Mouse (Mus musculus) activated CD4-positive, CD25-positive, alpha-beta regulatory T cell, adult 4 months (primary cell): ENCODE measurements around the gene Zfyve27. TPM values are rescaled to one million over a fixed set of nuclear protein-coding genes. Genes with fewer than 3 reads are reported as not detected.
A peak's percentile ranks its signal among the peaks of the same experiment; 100 is the strongest.

ENCODE experiments used
- ATAC-seq: one replicate; pipeline ENCODE4 v1.8.0; 2017
- polyA plus RNA-seq, 2 experiments: library from polyadenylated mRNA; unstranded; fragments of 100-300 nt; shearing (Covaris generic); gene quantifications; one replicate each; pipeline ENCODE4 v1.2.1; 2017

Zfyve27 gene
- polyA plus RNA-seq, 2 experiments from 2014 or later: 13.9 to 15.2 TPM

DNA sequence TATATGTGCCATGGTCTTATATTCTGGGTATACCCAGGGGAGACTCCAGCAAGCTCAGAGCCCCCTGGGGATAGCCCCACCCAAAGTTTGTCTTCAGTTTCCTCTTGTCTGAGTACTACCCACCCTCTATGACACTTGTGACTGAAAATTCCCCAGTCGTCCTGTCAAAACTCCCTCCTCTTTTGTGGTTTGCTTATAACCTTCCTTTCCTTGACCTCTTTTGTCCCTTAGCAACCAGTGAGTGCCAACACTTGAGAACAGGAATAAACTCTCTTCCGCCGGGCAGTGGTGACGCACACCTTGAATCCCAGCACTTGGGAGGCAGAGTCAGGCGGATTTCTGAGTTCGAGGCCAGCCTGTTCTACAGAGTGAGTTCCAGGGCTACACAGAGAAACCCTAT is 19.7 kb upstream of the Zfyve27 start:
- ATAC-seq: no peak

DNA sequence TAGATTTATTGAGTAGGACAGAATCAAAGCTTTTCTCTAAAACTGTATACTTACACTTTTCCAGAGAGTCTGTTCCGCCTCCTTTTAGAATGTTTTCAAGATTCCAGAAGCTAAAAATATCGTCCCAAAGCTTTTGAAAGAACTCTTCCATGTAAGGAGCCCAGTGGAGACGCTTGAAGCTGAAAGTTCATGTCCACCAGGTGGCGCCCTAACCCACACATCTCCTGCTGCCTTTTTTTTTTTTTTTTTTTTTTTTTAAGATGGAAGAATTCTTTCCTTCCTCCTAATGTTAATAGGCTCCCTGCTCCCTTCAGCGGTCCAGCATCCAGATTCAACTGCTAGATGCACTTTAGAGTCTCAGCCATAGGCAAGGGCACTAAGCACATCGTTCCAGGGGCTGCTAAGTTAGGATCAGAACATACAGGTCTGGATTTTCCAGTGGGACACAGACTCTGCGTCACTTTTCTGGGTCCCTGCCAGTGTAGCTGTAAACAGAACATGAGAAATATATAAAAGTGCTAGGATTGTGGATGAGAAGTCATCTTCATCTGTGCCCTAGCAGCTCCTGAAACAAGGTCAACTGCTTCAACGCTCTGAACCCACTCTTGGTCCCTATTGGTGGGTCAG is 19.1 kb upstream of the Zfyve27 start:
- ATAC-seq: no peak

DNA sequence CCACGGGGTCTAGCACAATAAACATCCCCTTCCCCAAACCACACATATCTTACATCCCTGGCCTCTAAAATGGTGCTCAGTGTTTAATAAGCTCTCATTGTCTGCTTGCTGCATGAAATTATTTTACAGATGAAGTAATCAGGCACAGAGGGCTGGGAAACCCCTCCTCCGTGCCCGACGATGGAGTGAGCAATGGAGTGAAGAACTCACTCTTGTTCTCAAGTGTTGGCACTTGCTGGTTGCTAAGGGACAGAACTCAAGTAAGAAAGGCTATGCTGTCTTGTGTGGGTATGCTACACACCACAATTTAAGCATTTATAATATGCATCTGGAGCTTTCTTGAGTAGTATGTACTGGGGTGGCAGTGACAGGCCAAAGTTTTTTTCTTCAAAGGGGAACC is 18.5 kb upstream of the Zfyve27 start:
- ATAC-seq: no peak

DNA sequence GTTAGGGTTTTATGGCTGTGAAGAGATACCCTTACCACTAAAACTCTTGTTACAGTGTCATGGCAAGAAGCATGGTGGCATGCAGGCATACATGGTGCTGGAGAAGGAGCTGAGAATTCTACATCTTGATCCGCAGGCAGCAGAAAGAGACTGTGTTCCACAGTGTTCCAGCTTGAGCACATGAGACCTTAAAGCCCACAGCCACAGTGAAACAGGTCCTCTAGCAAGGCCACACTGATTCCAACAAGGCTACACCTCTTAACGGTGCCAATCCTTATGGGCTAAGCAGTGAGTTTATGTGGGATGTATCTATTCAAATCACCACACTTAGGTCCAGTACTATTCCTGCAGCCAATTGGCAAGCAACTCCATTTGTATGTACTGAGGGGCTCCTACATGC is 18.0 kb upstream of the Zfyve27 start:
- no peak for ATAC-seq

DNA sequence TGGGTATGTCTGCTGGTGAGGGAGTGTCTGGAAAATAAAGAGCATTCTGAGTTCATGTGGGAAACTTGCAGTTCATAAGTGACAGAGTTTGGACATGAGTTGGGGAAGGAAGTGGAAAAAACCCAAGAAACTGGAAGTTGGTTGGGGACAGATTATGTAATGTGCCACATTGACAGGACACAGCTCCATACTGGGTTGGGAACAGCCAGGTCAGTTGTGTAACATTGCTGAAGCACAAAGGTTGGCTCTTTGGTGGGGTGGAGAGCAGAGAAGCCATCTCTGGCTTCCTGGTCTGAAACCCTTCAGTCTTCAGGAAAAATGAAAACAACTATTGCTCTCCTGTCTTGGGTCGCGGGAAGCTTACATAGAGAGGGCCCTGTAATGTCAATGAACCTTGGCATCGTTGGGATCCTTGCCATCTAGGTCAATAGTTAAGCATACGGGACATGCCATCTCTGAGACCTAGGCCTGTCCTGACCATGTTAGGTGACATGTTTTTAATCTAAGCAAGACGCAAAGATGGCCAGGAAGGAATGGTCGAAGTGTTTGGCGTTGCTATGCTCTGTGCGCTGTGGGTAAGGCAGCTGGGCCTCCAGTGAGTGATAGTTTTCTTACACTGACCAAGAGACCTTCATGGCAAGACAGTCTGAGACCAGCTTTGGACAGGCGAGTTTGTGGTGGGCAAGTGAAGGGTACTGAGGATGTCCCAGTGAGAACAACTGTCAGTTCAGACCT is 17.3 kb upstream of the Zfyve27 start:
- no peak for ATAC-seq

DNA sequence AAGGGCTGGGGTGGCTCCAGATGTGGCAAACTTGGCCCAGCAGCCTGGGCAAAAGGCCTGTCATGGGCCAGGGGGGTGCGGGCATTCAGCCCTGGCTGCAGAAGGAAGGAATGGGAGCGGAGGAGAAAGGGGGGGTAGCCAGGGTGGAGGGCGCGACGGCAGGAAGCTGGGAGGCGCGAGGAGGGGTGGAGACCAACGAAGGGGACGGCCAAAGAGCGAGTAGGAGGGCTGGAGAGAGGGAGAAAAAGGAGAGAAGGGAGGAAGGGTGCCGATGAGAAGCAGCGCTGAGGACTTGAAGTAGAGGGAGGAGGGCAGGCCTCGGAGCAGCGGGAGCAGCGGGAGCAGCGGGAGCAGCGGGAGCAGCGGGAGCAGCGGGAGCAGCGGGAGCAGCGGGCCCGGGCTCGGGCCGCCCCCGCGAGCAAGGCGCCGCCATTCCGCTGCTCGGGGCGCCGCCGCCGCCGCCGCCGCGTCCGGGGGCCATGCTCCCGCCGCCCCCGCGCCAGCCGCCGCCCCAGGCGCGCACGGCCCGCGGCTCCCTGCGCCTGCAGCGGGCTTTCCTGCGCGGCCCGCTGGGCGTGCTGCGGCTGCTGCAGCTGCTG is 16.5 kb upstream of the Zfyve27 start, which contains the start of gene Marveld1:
Gene Marveld1, plus strand, starts transcription at position 231 of the 599 bp plus-strand sequence.
- peak; percentile 67 for ATAC-seq

DNA sequence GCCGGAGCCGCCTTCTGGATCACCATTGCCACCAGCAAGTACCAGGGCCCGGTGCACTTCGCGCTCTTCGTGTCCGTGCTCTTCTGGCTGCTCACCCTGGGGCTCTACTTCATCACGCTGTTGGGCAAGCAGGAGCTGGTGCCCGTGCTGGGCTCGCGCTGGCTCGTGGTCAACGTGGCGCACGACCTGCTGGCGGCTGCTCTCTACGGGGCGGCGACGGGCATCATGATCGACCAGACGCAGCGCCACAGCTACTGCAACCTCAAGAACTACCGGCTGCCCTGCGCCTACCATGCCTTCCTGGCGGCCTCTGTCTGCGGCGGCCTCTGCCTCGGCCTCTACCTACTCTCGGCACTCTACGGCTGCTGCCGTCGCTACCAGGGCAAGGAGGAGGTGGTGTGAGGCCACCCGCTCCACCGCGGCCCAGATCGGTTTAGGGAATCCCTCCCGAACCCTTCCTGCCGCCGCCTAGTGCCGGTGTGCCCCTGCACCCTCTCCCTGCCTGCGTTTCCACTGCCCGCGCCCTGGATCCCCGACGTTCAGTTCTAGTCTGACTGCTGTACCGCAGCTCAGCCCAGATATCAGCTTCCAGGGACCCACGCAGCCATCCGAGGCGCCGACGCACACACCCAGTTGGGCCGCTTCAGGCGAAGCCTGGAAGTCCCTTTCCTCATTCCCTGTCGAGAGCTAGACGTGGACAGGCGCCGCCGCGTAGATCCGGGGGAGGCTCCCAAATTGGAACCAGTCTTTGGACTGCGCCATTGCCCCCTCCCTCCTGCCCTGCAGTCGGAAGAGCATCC is 15.8 kb upstream of the Zfyve27 start:
- ATAC-seq: peak; percentile 25

DNA sequence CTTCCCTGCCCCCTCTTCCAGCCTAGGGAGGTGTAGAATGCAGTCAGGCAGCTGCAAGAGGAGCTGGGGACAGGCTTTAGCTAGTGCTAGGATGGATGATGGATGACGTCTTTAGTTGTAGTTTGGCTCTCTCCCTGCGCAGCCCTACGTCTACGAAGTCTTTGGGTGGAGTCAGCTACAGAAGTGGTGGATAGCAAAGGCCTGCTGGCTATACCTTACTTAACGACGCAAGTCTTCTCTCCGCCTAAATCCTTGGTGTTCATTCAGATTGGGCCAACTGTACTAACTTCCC is 15.2 kb upstream of the Zfyve27 start:
- no peak for ATAC-seq

DNA sequence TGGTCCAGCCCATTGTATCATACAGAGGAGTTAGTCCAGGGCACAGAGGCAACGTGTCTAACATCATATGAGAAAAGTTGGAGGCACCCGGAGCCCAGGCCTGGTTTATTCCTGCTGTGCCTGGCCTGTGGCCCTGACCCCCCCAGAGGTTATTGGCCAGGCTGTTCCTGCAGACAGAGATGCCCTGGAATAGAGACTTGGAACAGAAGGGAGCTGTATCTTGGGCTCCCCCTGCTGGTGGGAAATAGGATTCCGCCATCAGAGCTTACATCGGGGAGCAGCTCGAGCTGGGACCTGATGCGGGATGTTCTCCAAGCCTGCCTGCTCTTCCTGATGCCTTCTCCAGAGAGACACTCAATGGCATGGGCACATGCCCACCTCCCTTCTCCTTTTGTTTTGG is 11.8 kb upstream of the Zfyve27 start:
- ATAC-seq: peak; percentile 29

DNA sequence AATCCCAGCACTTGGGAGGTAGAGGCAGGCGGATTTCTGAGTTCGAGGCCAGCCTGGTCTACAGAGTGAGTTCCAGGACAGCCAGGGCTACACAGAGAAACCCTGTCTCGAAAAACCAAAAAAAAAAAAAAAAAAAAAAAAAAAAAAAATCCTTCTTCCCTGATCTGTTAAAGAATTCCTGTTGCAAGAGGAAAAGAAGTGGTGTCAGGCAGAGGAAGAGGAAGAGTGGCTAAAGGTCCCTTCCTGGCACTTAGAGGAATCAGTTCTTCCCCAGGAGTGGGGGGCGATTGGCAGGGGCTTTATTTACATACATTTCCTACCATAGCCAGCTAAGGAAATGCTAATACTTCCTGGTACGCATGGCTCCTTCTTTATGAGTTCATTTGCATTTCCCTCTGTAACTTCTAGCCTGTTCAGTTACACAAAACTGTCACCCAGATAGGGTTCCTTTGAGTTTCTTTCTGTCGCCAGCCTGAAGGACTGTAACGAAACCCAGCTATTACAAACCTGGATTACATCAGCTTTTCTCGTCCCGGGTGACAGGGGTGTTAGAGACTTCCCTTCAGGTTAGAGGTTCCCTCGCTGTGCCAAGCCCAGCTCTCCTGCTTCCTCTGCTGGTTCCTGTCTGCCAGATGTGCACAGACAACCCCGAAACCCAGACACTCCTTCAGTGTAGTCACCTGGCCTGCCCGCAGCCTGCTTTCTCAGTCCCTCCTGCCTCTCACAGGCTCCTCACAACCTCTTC is 6.1 kb upstream of the Zfyve27 start:
- ATAC-seq: no peak

DNA sequence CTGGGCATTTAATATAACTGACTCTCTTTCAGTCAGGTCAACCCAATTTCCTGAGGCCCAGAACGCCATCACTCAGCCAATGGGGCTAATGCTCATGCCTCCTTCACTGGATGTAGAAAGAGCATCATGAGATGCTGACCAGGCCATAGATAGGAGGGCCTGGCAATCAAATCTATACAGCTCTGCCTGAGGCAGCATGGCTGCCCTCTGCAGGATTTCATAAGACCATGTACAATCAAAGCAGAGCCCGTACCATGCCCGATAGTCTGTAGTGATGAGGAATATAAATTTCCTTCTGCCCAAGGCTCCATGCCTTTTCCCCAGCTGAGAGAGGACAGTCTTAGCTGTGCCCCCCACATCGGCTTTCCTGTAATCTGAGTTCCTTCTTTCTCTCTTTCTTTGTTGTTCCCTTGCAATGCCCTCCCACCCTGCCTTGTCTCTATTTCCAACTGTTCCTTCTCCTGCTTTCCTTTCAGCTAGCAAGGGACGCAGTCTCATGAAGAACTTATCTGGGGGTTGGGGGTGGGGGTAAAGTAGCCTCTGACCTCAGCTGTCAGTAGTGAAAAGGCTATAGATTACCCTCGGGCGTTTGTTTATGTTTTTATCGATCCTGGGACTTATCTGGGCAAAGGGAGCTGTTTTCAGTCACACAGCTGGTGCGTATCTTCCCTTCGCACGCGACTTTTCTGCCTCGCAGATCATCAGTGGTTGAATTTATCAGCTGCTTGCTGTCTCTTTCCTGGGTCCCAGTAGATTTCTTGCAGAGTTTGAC is 5.3 kb upstream of the Zfyve27 start:
- ATAC-seq: no peak

DNA sequence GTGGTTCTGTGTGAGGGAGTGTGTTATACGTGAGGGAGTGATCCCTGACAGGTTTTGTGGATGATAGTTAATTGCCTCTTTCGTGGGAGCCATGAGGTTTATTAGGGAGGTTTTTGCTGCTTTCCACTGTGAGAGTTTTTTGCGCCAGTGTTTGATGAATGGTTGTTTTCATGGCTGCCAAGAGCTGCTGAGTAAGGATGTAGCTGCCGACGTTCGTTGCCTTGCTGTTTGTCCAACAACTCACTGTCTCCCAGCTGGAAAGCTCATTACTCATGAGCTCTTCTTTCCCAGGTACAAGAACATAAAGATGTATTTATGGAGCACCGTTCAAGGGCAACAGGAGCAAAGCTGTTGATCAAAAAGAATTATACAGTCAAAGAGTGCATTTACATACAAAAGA is 437 bp downstream of the Zfyve27 start:
- no peak for ATAC-seq

DNA sequence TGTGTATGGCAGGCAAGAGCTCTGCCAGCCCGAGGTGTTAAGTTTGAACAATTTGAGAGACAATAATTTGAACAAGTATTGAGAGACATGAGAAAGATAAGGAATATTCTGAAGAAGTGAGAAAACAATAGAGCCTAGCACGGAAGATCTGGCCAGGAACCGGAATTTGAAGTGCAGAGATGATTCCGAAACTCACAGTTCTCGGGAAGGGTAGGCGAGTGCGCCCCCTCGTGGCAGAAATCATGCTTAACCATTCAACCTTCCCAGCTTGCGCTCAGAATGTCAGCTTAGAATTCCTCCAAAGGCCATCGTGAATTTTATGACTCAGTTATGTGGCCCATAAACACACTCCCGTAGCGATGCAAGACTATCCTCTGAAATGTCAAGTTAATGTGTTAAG is 2.4 kb downstream of the Zfyve27 start:
- ATAC-seq: peak; percentile 22

DNA sequence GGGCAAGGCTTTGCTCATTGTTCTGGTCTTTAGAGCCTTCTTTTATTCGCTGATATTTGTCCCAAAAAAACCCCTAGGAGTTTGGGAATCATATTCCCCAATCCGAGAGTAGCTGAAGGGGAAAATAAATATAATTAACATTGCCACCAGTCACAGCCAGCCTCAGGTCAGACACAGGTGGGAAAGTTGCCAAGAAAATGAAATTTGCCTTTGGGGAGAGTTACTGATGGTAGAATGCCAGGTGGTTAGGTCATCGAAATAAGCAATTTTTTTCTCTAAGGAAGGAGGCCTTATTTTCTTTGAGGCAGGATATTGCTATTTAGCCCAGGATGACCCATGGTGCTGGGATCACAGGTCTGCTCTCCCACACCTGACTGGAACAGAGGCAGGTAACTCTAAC is 3.0 kb downstream of the Zfyve27 start:
- ATAC-seq: no peak

DNA sequence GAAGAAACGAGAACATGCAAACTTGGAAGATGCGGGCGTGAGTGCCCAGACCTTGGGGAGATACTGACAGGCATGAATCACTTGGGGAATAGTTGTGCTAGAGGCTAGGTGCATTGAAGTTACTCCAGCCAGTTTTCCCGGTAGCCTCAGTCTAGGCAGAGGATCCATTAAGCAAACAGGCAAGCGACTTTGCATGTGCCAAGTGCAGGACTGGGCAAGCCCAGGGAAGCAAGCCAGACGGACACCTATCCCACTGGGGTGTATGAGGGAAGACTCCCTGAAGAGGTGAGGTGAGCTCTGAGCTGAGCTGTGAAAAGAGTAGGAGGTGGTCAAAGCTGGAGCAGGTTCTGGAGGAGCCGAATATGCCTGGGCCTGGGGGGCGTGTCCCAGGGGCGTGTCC is 3.7 kb downstream of the Zfyve27 start:
- no peak for ATAC-seq

DNA sequence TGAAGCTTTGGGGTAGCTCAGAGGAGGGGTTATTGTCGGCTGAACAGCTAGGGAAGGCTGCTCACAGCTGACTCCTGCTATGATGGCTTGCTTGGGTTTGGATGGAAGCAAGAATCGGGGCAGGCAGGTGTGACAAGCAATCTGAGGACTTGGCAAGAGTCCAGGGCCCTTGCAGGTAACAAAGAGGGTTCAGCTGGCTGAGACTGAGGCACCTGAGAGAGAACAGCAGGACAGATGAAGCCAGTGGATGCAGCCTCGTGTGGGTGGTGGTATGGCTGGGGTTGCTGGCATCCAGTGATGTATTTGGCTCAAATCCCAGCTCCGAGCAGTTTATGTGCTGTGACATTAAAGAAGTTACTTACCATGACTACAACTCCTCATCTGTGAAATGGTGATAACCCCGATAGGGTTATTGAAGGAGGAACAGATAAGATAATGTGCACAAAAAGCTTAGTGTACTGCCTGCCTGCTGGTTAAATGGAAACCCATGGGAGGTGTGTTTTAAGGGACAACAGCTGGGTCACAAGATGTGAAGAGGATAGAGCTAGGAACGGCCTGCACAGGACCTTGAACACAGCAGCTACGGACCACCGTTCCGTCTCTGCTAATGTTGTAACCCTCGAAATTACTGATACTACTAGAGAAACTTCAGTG is 5.7 kb downstream of the Zfyve27 start:
- ATAC-seq: no peak

DNA sequence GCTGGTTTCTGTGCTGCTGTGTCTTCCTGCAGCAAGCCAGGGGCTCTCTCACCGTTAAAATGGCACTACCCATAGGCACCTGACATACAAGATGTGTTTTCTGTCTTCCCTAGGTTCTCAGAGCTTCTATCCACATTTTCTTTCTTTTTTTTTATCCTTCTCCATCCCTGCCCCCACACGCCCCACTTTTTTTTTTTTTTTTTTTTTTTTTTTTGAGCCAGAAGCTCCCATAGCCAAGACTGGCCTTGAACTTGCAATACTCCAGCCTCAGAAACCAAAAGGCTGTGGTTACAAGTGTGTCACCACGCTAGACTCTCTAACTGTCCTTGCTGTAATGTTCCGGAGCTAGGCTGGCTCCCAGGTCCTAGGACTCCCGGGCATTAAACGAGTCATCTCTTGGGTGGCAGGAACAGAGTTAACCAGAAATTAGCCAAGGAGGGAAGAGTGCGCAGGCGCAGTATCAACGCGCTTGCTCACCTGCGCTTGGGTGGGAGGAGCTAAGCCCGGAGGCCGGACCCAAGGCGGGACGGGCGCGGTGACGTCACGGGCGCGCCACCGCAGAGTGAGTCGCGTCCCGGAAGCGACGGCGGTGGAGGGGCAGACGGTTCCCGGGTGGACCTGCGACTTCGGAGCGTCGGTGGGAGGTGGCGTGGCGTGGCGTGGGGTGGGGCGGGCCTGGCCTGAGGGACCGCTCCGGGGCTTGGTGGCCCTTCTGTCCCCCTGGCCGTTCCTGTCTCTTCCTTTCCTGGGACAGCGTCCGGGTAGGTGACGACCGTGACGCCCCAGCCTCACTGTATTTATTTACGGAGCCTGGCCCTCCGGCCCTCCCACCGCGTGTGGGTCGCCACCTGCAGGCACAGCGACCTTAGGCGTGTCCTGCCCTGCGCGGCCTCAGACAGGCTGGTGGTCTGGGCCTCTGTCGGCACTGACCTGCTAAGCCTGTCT is 6.5 kb downstream of the Zfyve27 start:
- ATAC-seq: peak; percentile 96

DNA sequence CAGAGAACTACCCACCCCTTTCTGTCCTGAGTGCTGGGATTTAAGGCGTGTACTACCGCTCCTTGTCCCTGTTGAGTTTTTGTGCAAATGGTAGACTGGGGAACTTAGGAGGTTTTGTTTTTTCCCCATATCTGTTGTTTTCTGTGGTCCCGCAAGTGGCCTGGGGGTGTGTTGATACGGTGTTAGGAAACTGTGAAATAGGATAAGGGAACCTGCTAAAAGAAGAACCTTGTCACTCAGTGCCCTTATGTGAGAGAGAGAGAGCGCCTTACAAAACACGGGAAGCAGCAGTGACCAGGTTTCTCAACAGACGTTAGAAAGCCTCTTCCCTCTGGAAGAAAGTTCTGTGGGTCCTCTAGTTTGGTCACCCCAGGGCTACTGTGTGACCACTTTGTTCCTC is 13.1 kb downstream of the Zfyve27 start:
- ATAC-seq: no peak

DNA sequence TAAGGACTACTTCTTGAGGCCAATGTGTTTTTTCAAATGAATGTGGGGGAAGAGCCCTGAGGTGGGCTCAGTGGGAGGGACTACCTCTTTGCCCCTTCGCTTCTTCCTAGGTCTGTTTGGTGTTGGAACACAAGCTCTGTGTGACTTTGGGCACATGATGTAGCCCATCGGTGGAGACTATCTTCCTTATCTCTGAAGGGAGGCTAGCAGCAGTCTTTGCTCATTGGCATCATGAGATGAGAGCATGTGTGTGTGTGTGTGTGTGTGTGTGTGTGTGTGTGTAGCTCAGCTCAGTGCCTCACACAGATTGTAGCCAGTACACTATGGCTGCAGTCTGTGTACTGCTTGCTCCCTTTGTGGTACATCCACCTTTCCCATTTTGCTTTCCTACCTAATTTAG is 13.7 kb downstream of the Zfyve27 start:
- ATAC-seq: no peak

DNA sequence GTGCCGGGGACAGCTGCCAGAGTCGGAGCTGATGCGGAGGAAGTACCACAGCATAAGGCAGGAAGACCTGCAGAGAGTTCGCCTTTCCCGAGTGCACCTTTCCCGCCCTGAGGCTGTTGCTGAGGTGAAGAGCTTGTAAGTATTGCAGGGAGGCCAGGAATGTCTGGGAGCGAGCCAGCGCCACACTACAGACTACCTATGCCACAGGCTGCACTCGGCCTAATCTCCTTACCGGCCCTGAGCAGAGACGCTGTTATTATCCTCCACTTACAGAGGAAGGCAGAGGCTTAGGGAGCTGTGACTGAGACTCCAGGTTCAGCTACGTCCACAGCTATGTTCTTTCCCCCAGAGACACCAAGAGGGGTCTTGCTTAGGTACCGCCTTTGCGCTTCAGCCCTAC is 15.6 kb downstream of the Zfyve27 start:
- no peak for ATAC-seq
